Mouse (Mus musculus): ENCODE measurements around the gene Lsamp. TPM values are rescaled to one million over a fixed set of nuclear protein-coding genes. Genes with fewer than 3 reads are reported as not detected.
"Not testable (repeated sequence)": the region's sequence is repeated elsewhere in the genome, so short reads cannot be mapped to it uniquely, and the experiment has no call there.

Gene Lsamp
- polyA plus RNA-seq, 1 experiment from 2014 or later = 0.25 TPM

DNA sequence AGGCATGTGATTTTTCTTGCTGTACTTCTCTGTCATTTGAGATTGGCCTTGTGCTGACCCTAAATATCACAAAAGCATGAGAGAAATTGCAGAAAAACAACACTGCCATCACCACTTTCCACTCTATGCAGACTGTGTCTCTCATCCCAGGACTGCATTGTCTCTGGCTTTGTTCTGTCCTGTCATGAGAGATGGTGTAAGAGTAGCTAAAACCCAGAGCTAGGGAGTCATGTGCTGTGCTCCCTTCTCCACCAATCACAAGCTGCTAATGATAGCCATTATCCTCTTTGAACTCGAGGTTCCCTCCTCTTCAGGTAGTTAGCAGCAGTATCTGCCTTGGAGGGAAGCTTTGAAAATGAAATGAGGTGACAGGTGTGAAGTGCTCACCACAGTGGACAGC lies 552.6 kb downstream of the Lsamp start:
- Histone ChIP-seq H3K9me3 (replicated peaks) (no peaks in the 10 kb centered on the region), H3K4me3 (no peak overlapping the region), H3K36me3 (no peaks in the 10 kb centered on the region), H3K27ac (no peak overlapping the region), H3K4me1 (no peaks in the 10 kb centered on the region), H3K27me3 (replicated peaks) (no peaks in the 10 kb centered on the region), H3K9ac (no peak overlapping the region), H3K4me2 (no peak overlapping the region)
- no peak for ATAC-seq
- 3% methylated on average over 1 of the region's 1 CpGs for WGBS (ENCODE audit: insufficient replicate concordance)

DNA sequence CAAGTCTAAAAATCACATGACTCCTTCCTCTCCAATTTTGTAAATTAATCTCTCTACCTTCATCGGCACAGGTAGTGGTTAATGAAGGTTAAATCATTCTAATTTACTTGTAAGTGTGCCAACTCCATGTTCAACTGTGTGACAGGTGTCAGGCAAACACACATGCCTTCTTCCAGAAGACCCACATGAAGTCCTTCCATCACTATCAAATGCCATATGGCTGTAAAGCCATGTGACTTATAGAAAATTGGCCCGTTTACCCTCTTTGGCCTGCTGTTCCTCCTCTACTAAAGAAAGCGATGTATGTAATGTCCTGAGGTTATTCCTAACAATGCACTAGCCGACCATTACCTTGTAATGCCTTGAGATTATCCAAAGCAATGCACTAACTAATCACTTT lies 565.5 kb downstream of the Lsamp start:
- no peaks in the 10 kb centered on the region for H3K36me3 ChIP-seq
- H3K27ac ChIP-seq = no peak overlapping the region
- H3K4me3 ChIP-seq = no peak overlapping the region
- ATAC-seq = no peak
- H3K9me3 ChIP-seq (replicated peaks) = no peaks in the 10 kb centered on the region
- no peak overlapping the region for H3K9ac ChIP-seq
- no peak overlapping the region for H3K4me2 ChIP-seq
- H3K4me1 ChIP-seq = no peaks in the 10 kb centered on the region
- no peaks in the 10 kb centered on the region for H3K27me3 ChIP-seq (replicated peaks)
- 69% methylated on average over 4 of the region's 4 CpGs for WGBS (ENCODE audit: insufficient replicate concordance)

DNA sequence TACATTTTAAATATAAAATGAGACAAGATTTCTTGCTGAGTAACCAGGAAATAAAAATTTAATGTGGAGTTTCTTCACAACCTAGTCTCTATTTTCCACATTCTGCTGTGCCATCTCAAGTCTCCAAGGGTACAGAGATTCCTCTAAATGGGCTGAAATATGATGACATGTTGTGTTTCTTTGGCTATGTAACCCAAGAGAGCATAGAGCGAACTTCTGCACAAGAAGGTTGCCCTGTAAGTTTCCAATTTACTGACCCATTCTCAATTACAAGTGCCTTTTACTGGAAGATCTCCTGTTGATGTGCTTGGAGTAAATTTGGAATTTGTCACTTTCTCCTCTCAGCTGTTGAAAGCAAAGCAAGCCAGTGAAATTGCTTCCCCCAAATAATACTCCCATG lies 571.4 kb downstream of the Lsamp start:
- ATAC-seq = no peak
- no peak overlapping the region for H3K9ac ChIP-seq
- WGBS (ENCODE audit: insufficient replicate concordance) = 53% methylated on average over 1 of the region's 1 CpGs

GRCm38 (mm10) chr16:40557680-40558249 lies 573.6 kb downstream of the Lsamp start:
- H3K9me3 ChIP-seq (replicated peaks) = no peaks in the 10 kb centered on the region
- ATAC-seq = no peak
- H3K27me3 ChIP-seq (replicated peaks) = no peaks in the 10 kb centered on the region
- H3K9ac ChIP-seq = no peak overlapping the region
- 72% methylated on average over 5 of the region's 5 CpGs for WGBS (ENCODE audit: insufficient replicate concordance)
- H3K4me3 ChIP-seq = no peak overlapping the region
- H3K4me2 ChIP-seq = no peak overlapping the region
- H3K36me3 ChIP-seq = no peaks in the 10 kb centered on the region
- no peak overlapping the region for H3K27ac ChIP-seq
- H3K4me1 ChIP-seq = no peaks in the 10 kb centered on the region

More for the DNA sequence above, 571.4 kb downstream of the Lsamp start:
- H3K27me3 ChIP-seq (replicated peaks) = no peaks in the 10 kb centered on the region
- H3K27ac ChIP-seq = no peak overlapping the region
- H3K4me1 ChIP-seq = no peaks in the 10 kb centered on the region
- H3K4me3 ChIP-seq = no peak overlapping the region
- H3K9me3 ChIP-seq (replicated peaks) = no peaks in the 10 kb centered on the region
- no peak overlapping the region for H3K4me2 ChIP-seq
- H3K36me3 ChIP-seq = no peaks in the 10 kb centered on the region

DNA sequence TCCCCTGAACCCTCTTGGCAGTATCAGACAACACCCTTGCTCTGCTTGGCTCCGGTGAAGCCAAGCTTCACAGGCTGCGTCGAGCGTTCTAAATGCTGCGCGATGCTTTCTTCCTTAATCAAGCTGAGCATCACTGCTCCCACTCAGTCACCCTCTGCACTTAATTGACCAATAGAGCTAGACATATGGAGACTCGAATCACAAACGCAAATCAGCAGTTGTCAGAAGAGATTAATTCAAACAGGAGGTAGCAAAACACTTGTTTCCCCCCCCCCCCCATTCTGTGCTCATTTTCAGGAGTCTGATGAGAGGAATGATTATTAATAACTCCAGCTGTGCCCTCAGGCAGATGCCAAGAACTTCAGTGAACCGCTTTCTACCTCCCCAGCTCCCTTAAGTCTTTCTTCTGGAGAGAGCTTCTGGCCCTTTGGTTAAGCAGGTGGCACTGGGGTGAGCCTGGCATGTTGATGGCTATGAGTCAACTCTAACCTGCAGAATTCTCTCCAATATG lies 583.3 kb downstream of the Lsamp start:
- 81% methylated on average over 9 of the region's 9 CpGs for WGBS (ENCODE audit: insufficient replicate concordance)
- no peak overlapping the region for H3K9ac ChIP-seq
- H3K4me1 ChIP-seq = no peaks in the 10 kb centered on the region
- H3K9me3 ChIP-seq (replicated peaks) = no peaks in the 10 kb centered on the region
- no peaks in the 10 kb centered on the region for H3K27me3 ChIP-seq (replicated peaks)
- no peak overlapping the region for H3K27ac ChIP-seq
- no peak overlapping the region for H3K4me2 ChIP-seq
- no peak for ATAC-seq
- no peaks in the 10 kb centered on the region for H3K36me3 ChIP-seq
- H3K4me3 ChIP-seq = no peak overlapping the region

- Histone ChIP-seq H3K9me3 (replicated peaks) (no peaks in the 10 kb centered on the region), H3K4me3 (no peak overlapping the region), H3K27ac (no peak overlapping the region), H3K27me3 (replicated peaks) (no peaks in the 10 kb centered on the region), H3K36me3 (no peaks in the 10 kb centered on the region), H3K9ac (no peak overlapping the region), H3K4me2 (no peak overlapping the region), H3K4me1 (no peaks in the 10 kb centered on the region)
- ATAC-seq = no peak
- 79% methylated on average over 12 of the region's 12 CpGs for WGBS (ENCODE audit: insufficient replicate concordance)
Measured at GRCm38 (mm10) chr16:40572085-40572745, 588.1 kb downstream of the Lsamp start.

DNA sequence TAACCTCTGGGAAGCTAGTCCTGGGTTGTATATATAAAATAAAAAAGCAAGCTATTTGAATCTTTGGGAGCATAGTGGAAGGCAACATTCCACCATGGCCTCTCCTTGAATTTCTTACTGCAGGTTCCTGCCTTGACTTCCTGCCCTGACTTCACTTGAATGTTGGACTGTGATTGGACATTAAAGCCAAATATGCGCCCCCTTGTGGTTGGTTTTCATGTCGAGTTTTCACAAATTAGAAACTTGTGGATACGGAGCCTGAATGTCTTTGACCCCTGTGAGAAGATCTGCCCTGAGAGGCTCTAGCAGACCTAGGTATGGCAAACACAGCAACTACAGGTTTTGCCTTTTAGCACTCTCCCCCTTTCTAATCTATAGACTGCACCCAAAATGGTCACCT lies 597.9 kb downstream of the Lsamp start:
- no peak overlapping the region for H3K27ac ChIP-seq
- H3K9me3 ChIP-seq (replicated peaks) = no peaks in the 10 kb centered on the region
- ATAC-seq = no peak
- no peak overlapping the region for H3K4me2 ChIP-seq
- WGBS (ENCODE audit: insufficient replicate concordance) = 43% methylated on average over 3 of the region's 3 CpGs
- H3K36me3 ChIP-seq = no peaks in the 10 kb centered on the region
- no peaks in the 10 kb centered on the region for H3K27me3 ChIP-seq (replicated peaks)
- H3K9ac ChIP-seq = no peak overlapping the region
- H3K4me1 ChIP-seq = no peaks in the 10 kb centered on the region
- no peak overlapping the region for H3K4me3 ChIP-seq

DNA sequence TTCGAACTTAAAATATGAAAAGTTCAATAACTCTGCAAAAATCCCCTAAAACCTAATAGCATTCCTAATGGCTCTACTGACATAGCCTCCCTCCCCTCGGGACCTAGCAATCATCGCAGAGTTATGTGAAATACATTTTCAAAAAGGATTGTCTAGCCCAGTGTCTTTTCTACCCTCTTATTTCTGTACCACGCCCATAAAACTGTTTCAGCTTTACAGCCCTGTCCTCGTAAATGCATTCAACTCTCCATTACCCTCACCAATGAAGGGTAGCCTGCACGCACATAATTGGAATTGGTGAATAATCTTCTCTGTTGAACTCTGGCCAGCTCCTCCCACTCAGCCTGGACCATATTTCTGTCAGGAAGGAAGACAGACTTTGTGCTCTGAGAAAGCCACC lies 609.0 kb downstream of the Lsamp start:
- Histone ChIP-seq H3K36me3 (no peaks in the 10 kb centered on the region), H3K4me2 (no peak overlapping the region), H3K27me3 (replicated peaks) (no peaks in the 10 kb centered on the region), H3K27ac (no peak overlapping the region), H3K4me3 (no peak overlapping the region), H3K9ac (no peak overlapping the region), H3K9me3 (replicated peaks) (no peaks in the 10 kb centered on the region), H3K4me1 (no peaks in the 10 kb centered on the region)
- no peak for ATAC-seq
- WGBS (ENCODE audit: insufficient replicate concordance) = 55% methylated on average over 6 of the region's 6 CpGs

DNA sequence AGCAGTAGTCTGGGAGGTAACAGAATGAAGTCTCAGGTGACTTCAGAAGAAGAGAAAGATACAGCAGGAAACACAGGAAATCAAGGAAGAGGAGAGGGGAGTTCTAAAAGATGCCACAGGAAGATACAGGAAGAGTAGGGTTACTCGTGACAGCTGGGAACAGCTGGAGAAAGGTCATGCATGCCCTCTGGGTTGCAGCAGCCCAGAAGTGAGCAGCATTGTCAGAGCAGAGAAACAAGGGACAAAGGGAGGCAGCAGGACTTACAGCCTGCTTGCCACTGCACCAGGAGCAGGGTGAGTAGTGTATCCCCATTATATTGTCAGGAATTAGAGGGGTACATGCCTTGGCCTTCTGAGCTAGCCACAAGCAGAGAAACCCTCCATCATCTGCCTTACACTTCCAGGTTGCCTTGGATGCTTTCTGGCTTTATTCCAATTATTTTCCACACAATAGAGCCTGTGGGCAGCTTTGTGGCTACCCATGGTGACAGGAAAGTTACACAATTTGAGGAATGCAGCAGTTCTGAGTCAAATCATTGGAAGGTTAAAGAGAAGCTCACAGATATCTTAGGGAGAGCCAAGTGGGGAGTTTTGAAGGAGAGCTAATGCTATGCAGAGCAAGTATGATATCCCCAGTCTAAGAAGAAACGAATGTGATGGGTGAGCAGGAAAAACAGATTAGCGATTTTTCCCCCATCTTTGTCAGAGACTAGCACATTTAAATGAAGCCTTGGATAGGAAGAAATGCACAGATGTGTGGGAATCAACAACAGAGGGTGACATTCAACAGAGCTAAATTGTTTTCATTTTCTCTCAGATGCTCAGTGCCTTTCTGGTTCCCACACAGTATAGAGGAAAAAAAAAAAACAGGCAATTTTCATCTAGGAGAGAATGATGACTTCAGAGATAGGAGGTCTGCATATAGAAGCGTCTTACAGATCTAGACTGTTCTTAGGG lies 617.5 kb downstream of the Lsamp start:
- no peak overlapping the region for H3K27ac ChIP-seq
- H3K4me2 ChIP-seq = no peak overlapping the region
- ATAC-seq = no peak
- 39% methylated on average over 4 of the region's 4 CpGs for WGBS (ENCODE audit: insufficient replicate concordance)
- no peaks in the 10 kb centered on the region for H3K36me3 ChIP-seq
- no peaks in the 10 kb centered on the region for H3K27me3 ChIP-seq (replicated peaks)
- no peaks in the 10 kb centered on the region for H3K9me3 ChIP-seq (replicated peaks)
- no peak overlapping the region for H3K9ac ChIP-seq
- no peaks in the 10 kb centered on the region for H3K4me1 ChIP-seq
- no peak overlapping the region for H3K4me3 ChIP-seq

GRCm38 (mm10) chr16:40607509-40607908 lies 623.3 kb downstream of the Lsamp start:
- 76% methylated on average over 3 of the region's 3 CpGs for WGBS (ENCODE audit: insufficient replicate concordance)
- no peak overlapping the region for H3K4me3 ChIP-seq
- H3K9me3 ChIP-seq (replicated peaks) = no peaks in the 10 kb centered on the region
- H3K4me1 ChIP-seq = no peaks in the 10 kb centered on the region
- no peak for ATAC-seq
- H3K4me2 ChIP-seq = no peak overlapping the region
- no peaks in the 10 kb centered on the region for H3K27me3 ChIP-seq (replicated peaks)
- no peak overlapping the region for H3K9ac ChIP-seq
- no peaks in the 10 kb centered on the region for H3K36me3 ChIP-seq
- H3K27ac ChIP-seq = no peak overlapping the region

- not testable (repeated sequence) for H3K27me3 ChIP-seq (replicated peaks); H3K4me1 ChIP-seq; ATAC-seq; H3K9me3 ChIP-seq (replicated peaks); H3K36me3 ChIP-seq; H3K4me2 ChIP-seq; H3K27ac ChIP-seq; H3K9ac ChIP-seq; H3K4me3 ChIP-seq
- 17% methylated on average over 1 of the region's 1 CpGs for WGBS (ENCODE audit: insufficient replicate concordance)
Measured at GRCm38 (mm10) chr16:40616697-40617096, 632.5 kb downstream of the Lsamp start.

- H3K4me1 ChIP-seq; H3K4me2 ChIP-seq; H3K27ac ChIP-seq; ATAC-seq; H3K9ac ChIP-seq; H3K27me3 ChIP-seq (replicated peaks); H3K4me3 ChIP-seq; H3K9me3 ChIP-seq (replicated peaks); H3K36me3 ChIP-seq: not testable (repeated sequence)
- WGBS (ENCODE audit: insufficient replicate concordance) = 30% methylated on average over 7 of the region's 7 CpGs
Measured at GRCm38 (mm10) chr16:40621086-40621485, 636.9 kb downstream of the Lsamp start.

Measured in liver, embryonic 12.5 days (tissue).